Mouse (Mus musculus): Measurements from ENCODE around the gene Accs.

- TF ChIP-seq HCFC1 (IDR thresholded peaks at IDR 0.05; ENCODE audit: borderline replicate concordance, insufficient read depth, low read length) (no peak), CHD2 (IDR thresholded peaks at IDR 0.05; ENCODE audit: low read depth, low read length) (no peak), MAFK (IDR thresholded peaks at IDR 0.05; ENCODE audit: insufficient read depth, low read depth, low read length) (no peak), ZNF384 (IDR thresholded peaks at IDR 0.05; ENCODE audit: low read depth, low read length) (no peak)
Measured at GRCm38 (mm10) chr2:93791516-93792499, 57.9 kb downstream of the Accs start.
